Mouse (Mus musculus) heart, postnatal 4 days (tissue): ENCODE results near the gene Adamtsl4. TPM values are rescaled to one million over a fixed set of nuclear protein-coding genes. Genes with fewer than 3 reads are reported as not detected.
A peak's percentile ranks its signal among the peaks of the same experiment; 100 is the strongest.
"Not testable (repeated sequence)": the region's sequence is repeated elsewhere in the genome, so short reads cannot be mapped to it uniquely, and the experiment has no call there.

Source experiments
- DNase-seq: peaks from one replicate; pipeline ENCODE4 v3.0.0; 2021
- total RNA-seq, 2 experiments: library from RNA; stranded (reverse); gene quantifications; 2 replicates each; pipeline ENCODE4 v1.2.3; 2021

The Adamtsl4 gene
- total RNA-seq, 2 experiments from 2014 or later: 13.5 to 14.6 TPM

DNA sequence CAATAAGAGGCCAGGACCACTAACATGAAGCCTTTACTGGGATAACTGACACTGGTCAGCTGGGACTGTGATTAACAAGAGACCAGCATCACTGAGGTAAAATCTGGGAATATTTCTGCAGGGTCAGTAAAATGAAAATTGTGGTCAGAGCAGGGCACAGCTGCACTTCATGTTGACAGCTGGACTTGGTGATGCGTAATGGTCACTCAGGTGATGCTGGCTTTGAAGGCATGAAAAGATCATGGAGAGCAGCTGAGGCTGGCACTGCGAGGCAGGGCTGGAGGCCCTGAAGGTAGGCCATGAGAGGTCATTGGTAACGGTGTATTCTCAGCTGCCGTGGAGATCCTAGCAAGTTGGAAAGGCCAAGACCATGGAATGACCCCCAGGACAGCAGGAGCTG is 10.6 kb upstream of the Adamtsl4 start:
- DNase-seq: no peak

DNA sequence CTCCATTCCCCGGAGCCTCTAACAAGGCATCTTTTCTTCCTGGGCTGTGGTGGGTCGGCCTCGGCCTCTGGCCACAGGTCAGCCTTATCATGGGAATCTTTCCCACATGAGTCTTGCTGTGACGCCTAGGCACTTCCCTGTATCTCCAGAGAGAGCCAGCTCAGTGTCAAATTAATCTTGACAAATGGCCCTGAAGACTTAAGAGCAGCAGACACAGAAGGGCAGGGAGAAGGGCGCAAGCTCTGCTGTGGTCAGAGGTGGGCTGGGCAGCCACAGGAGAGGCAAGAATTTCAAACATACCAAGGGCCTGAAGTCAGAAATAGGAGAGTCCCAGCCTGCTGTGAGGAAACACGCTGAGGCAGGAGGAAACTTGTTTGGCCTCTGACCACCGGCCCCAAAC is 8.6 kb upstream of the Adamtsl4 start:
- no peak for DNase-seq

DNA sequence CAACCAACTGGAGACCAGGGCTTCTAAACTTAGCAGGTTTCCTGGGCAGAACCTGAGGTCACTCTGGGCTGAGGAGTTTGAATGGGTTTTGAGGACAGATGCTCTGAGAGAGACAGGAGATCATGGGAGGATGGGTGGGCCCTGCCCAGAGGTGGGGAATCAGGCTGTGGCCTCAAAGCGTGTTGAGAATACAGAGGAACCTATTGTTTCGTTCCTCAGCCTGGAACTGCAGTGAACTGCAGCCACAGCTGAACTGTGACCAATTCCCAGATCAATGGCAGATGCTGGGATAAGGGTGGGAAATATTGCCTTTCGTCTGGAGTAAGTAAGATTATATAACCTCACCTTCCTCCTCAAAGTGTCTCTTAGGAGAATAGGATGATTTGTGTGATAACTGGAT is 8.1 kb upstream of the Adamtsl4 start:
- no peak for DNase-seq

DNA sequence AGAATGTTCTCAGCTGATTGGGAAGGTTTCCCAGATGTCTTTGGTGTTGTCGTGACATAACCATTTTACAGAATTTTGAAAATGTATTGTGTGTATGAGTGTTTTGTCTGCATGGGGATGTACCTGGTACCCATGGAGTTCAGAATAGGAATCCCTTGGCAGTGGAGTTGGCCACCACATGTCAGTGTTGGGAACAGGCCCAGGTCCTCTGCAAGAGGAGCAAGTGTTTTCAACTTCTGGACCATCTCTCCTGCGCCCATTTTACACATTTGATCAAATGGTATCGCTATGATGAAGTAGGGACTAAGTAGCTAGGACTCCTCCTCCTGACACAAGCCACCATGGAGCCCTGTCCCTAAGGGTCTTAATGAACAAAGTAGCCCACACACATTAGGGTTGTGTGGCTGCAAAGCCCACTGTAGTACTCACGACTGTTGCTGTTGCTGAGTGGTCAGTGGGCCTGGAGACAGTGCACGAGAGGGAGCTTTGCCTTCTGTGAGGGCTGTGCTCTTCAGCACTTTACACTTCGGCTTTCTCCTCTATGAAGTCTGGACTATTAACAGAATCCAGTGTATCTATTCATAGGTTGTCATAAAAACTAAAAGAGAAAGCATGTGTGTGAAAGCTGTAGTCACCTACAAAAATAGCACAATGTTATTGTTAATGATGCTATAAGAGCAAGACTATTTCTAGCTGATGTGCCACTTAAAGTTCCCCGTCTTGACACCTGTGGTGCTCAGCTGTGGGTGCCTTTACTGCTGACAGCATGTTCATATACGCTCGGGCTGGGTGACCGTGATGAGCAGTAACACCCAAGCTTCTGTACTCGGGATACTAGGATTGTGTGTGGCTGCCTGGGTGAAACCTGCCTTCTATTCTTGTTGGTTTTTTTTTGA is 7.3 kb upstream of the Adamtsl4 start:
- no peak for DNase-seq

DNA sequence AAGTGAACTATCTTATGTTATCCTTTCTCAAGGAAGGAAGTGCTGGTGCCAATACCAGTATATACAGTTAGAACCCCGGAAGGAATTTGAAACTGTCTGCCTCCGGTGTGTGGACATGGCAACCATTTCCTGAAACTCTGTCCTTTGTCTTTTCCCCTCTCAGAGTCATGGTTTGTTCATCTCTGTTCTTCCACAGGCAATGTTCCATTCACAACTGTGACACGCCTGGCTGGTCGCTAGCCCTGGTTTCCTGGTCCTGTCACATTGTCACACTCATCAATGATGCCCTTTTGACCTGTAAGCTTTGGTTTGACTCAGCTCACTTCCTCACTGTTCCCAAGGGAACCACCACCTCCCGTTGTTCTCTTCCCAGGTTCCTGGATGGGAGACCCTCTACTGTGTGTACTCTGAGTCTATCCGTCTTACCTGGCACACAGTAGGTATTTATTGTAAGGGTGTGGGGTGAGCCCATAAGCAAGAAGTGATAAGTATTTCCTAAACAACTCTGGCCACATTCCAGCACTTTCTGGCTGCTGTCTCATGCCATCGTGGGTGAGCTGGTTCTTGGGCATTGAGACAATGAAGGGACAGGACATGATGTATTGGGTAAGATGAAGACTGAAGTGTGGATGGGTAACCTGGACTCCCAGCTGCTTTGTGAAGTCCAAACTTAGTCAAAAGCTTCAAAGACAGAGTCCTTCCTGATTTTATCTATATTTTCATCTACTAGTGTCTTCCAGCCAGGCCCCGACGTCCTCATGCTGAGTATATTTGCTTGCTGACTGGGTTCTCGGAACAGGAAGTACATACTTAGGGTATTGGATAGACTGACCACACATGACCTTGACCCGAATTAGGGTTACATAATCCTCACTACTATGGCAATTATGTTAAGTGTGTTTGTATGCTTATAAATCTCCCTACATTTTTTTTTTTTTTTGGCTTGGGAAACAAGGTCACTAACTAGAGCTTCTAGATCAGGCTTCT is 6.4 kb upstream of the Adamtsl4 start:
- DNase-seq: no peak

DNA sequence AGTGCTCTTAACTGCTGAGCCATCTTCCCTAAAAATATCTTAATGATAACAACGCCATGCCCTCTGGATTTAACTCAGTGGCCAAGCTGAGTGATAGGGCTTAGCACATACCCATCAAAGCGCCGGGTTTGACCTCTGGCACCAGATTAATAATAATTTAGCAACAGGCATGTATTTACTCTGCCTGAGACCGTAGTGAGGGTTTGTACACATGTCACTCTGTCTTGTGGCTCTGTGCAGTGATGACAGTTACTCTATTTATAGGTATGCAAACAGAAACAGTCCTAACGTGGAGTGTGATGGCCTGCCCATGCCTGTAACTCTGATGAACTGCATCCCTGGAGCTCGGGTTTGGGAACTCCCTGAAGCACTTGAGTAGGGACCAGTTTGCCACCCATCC is 5.0 kb upstream of the Adamtsl4 start:
- no peak for DNase-seq

DNA sequence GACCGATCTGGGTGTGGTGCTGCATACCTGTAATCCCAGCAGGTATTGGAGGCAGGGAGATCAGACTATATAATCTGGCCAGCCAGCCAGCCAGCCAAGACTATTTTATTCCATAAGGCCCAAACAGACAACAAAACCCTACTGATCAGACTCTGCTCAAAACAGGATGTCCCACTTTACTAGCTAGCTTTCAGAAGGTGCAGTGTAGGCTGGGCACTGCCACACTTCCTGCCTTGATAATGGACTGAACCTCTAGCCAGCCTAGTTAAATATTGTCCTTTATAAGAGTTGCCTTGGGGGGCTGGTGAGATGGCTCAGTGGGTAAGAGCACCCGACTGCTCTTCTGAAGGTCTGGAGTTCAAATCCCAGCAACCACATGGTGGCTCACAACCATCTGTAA is 2.8 kb upstream of the Adamtsl4 start:
- not testable (repeated sequence) for DNase-seq

DNA sequence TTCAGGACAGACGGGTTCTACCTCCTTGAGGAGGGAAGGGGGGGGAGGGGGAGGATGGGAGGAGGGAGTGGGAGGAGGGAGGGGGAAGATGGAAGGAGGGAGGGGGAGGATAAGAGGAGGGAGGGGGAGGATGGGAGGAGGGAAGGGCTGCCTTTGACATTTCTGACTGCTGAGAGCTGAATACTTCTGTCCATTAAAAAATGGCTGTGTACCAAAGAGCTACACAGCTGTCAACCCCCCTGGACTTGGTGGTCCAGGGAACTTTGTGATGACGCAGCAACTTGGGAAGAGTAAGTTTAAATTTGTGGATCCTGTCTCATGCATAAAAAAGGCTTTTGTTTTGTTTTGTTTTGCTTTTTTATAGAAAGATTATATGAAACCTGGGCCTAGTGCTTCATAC is 2.2 kb upstream of the Adamtsl4 start:
- no peak for DNase-seq

DNA sequence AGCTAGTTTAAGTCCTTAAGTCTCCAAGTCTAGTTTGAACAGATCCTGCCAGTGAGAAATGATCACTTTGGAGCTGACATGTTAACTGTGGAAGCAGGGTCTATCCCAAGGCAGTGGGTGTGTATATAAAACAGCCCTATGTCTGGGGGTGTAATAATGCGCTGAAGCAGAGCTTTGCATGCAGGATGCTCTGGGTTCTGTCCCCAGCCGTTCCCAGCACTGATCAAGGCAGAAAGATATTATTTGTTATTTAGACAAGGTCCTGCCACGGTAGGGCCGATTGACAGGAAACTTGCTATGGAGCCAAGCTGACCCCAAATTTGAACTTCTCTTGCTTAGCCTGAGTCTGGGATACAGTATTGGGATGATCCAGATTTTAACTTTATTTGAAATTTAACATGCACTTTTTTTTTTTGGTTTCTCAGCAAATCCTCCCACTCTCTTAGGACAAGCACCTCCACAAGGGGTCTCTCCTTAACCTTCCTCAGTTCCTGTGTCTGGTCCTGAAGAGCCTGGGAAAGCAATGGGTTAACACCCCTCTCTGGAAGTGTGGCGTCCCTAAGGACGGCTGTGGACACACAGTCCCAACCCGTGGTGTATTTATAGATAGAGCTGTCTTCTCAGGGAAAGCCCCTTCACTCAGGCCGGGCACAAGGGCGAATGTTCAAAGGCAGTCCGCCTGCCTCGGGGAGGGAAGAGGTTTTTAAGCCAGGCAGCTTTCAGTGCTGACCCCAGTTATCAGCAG is 1.6 kb upstream of the Adamtsl4 start:
- peak; percentile 69 for DNase-seq

DNA sequence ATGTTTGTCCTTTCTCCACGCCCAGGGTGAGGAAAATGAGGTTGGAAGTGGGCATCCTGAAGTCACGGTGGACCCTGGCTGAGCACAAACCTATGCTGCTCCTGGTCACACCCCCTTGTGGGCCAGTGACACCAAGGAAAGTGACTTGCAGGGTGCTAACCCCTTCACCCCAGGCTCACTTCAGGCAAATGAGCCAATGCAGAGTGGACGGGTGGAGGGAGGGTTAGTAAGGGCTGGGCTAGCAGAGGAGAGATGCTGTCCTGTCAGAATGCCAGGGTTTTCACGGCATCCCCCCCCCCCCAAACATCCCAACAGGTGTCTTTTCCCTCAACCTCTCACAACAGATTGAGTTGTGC is 571 bp downstream of the Adamtsl4 start:
- no peak for DNase-seq

DNA sequence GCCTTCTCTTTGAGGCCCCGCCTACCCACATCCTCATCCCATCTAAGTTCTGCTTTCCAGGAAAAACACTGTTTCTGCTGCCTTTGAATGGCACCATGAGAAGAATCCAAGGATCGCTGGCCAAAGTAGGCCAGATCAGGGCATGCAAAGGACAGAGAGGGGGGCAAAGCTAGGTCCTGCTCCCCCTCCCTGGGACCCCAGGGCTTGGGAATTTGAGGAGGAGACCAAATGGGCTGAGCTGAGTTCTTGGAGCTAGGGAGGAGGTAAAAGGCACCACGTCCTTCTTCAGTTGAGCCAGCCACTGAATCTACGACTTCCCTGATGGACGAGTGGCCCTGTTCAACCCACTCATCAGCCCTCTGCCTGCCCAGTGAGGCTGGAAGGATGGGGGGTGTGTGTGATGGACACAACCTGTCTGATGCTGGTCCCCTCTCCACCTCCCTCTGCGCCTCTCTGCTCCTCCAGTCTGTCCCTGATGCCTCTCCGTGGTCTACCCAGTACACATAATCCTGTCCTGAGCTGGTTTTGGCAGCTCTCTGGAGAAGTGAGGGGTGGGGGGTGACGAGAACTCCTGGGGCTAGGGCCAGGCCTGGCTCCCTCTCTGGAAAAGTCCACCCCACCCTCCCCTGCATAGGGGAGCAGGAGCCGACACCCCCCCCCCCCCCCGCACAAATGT is 1.1 kb downstream of the Adamtsl4 start:
- peak; percentile 50 for DNase-seq

DNA sequence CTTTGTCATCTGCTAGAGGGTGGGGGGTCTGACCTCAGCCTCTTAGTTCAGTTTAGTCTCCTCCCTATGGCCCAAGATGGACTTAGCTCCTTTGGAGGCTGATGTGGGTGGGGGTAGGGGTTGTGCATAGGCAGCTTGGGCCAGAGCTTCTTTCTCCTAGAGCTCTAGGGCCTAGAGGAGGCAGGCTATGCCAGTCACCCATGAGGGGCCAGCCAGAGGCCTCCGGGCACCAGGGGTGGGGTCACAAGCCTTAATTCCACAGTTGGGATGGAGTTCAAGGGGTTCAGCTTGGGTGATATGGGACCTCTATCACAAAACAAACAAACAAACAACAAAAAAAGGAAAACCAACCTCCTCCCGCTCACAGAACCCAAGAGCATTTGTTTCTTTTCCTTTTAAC is 2.0 kb downstream of the Adamtsl4 start:
- DNase-seq: no peak

DNA sequence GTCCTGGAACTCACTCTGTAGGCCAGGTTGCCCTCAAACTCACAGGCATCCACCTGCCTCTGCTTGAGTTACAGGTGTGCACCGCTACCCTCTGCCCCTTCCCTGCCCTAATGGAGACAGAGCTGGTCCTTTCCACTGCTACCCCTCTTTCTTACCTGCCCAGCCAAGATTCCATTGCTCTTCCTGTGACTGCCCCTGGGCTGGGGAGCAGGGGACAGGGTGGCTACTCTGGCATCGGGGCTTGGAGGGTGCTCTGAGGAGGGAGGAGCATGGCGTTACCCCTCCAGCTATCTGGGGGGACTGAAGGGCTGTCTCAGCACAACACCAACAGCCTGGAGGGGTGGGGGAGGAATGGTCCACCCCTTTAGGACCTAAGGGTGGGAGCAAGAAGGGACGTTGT is 2.4 kb downstream of the Adamtsl4 start:
- DNase-seq: no peak

DNA sequence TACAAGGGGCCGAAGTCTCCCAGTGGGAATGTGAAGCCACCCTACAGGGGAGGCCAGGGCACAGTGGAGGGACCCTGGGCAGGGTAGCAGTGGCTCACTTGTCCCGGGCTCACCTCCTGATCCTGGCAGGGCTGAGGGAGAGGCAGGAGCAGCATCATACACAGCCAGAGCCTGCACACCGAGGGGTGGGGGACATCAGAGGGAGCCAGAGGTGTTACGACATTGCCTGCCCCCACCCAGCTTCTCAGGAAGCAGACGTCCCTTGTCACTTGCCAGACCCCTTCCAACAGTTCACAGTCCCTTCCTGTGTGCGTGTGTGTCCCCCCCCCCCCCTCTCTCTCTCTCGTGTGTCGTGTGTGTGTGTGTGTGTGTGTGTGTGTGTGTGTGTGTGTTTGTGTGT is 2.9 kb downstream of the Adamtsl4 start:
- peak; percentile 45 for DNase-seq

DNA sequence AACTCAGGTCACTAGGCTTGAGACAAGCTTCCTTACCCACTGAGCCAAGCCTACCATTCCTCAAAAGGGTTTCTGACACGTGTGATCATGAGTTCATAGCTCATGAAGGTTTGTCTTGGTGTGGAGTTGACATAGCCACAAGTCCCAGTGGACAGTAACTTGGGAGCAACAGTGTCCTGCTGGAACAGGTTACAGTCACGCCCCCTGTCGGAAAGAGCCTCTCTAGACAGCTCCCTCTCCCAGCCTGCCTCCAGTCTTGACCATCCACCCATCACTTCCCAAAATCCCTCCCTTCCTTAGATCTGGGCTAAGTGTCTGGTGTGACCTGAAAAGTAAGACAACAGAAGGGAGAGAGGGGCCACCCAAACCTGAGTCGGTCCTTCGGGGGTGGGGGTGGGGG is 4.8 kb downstream of the Adamtsl4 start:
- peak; percentile 50 for DNase-seq

DNA sequence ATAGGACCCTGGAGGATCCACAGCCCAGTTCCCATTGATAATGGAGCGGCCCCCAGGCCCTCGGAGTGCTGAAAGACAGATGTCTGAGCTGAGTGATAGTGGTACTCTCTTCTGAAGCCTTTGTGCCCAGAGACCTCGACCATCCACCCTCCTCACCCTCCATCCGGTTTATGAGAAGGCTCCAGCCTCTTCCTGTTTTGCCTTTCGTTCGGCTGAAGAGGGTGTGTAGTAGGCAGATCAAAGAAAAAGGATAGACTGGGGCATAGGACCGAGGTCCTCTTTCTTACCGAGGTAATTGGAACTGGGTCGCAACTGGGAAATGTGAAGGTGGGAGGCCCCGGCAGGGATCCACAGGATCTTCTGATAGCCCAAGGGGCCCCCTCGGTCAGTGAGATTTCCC is 6.4 kb downstream of the Adamtsl4 start:
- DNase-seq: no peak

DNA sequence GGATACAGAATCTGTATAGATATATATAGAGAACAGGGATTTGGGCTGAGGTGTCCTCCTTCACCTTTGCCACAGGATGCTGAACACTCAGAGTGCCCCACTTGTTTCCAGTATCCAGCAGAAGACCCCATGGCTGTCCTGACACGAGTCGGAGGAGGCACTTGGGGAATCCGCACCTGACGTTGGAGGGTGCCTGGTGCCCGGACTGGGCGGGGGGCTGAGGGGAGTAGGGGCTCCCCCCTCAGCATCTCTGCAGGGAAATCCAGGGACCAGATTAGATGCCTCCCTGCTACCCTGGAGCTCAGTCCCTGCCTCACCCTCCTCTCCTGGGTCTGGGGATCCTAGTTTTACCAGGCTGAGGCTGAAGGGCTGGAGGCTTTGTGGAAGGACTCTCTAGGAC is 7.0 kb downstream of the Adamtsl4 start:
- DNase-seq: no peak

DNA sequence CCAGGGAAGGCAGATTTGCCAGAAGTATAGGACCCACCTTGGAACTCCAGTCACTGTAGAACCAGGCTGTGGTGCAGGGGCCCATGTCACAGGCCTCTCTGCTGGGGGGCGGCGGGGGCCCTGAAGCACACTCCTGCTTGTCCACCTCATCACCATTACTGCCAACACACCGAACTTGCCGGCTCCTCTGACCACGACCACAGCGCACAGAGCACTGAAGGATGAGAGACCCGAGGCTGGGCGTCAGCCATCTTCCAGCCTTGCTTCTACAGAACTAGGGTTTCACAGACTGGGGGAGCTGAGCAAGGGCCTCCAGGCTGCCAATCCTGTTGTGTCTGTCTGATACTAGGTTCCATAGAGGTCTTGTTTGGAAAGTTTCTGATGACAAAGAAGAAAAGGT is 8.2 kb downstream of the Adamtsl4 start:
- no peak for DNase-seq

DNA sequence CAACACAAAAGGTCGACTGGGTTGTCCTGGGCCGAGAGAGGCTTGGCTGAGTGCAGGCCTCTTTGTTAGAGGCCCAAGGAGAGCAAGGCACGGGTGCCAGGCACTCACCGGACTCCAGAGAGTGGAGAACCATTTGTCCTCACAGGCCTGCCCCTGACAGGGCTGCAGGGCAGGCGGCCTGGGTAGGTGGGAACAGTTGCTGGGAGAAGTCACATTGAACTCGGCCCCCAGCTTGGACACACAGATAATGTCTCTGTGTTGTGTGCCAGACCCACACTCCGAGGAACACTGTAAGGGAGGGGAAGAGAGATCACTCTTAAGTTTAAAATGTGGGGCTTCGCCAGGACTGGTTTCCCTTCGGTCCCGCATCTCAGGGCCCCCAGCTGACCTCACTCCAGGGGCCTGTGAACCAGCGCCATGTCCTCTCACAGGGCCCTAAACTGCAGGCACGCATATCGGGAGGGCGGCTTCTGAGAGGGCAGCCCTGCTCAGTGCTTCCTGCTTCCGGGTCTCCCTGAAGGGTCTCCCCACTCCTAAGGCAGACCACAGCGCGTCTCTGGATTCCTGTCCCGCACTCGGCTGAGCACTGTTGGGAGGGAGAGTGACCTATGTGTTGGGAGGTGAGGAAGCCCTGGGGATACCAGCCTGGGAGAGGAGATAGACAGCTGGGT is 10.2 kb downstream of the Adamtsl4 start:
- no peak for DNase-seq

DNA sequence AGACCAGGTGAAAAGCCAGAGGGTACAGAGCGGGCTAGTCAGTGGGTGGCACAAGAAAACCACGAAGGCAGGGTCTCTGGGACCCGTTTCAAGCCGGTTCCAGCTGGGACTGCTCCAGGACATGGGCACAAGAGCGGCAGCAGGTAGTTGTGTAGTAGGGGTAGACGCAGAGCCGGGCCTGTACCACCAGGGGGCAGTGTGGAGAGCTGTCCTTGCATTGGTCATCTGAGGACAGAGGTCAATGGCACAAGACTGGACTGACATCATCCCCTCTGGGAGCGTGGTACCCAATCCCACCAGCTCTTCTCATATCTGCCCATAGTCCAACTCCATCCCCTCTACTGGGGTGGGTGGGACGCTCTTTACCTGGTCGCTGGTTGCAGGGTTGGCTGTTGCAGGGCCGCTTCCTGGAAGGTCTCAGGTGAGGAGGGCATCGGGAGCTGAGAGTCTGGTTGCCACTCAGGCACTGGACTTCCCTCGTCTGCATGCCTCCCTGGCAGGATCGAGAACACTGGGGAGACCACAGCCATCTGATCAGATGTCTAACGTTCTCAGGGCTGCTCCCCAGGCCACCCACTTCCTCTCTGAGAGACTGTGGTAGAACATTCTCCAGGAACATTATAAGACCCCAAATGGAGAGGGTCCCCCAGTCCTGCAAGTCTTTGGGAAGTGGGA is 10.8 kb downstream of the Adamtsl4 start:
- DNase-seq: peak; percentile 90
